Mouse (Mus musculus) liver, adult 2 months (tissue): Measurements from ENCODE around the gene Rab30.

Experiments
- CTCF ChIP-seq: fragments of 200-500 bp; IDR thresholded peaks from 2 replicates; pipeline ENCODE4 v1.5.1; 2011; ENCODE audit warnings: low read depth, low read length, control low read depth
- POLR2A ChIP-seq: fragments of 200-500 bp; IDR thresholded peaks from 2 replicates; pipeline ENCODE4 v1.6.1; 2011; ENCODE audit warnings: low read length, control low read depth; ENCODE audit not compliant: insufficient read depth; ENCODE audit errors: extremely low read depth

GRCm38 (mm10) chr7:92804919-92805668 lies 63.7 kb downstream of the Rab30 start:
- TF ChIP-seq CTCF: no peak
- TF ChIP-seq POLR2A: no peak
